Comparison of ENCODE assay signal across 8 mouse cellular contexts in genomic region chr19:8722907-8723573, GRCm38 (mm10). TPM values are rescaled to one million over a fixed set of nuclear protein-coding genes. Genes with fewer than 3 reads are reported as not detected.
DNase-seq lines count a peak whose midpoint lies in the region; ATAC-seq and TF ChIP-seq lines count a peak whose summit lies in the region.

TSS of gene Slc3a2 (minus strand) at chr19:8723369.

- peak; percentile 85 for ATAC-seq in G1E (ENCODE audit: extremely low read depth, insufficient number of reproducible peaks, low FRiP score, poor library complexity, severe bottlenecking)
- ATAC-seq in forebrain, embryonic 16.5 days: peak; percentile 98
- ATAC-seq in lung, embryonic 14.5 days (ENCODE audit: insufficient read depth): peak; percentile 94

- H3K27me3 ChIP-seq in G1E (ENCODE audit: insufficient read depth, low read length): no peaks in the 10 kb centered on the region
- H3K27me3 ChIP-seq in forebrain, embryonic 16.5 days (replicated peaks; ENCODE audit: control insufficient read depth, insufficient read depth, low read length): no peaks in the 10 kb centered on the region
- H3K27me3 ChIP-seq in lung, embryonic 14.5 days (ENCODE audit: insufficient read depth, low read length): no peaks in the 10 kb centered on the region
- no peaks in the 10 kb centered on the region for H3K27me3 ChIP-seq in thymus, adult 2 months (ENCODE audit: control insufficient read depth, insufficient read depth, low read length)

- peak within 1 kb of the TSS; percentile 96 for H3K9ac ChIP-seq in forebrain, embryonic 16.5 days (replicated peaks; ENCODE audit: low read depth, low read length)
- H3K9ac ChIP-seq in lung, embryonic 14.5 days: peak within 1 kb of the TSS; percentile 98

- peaks cover 45% of the 10 kb centered on the region for H3K36me3 ChIP-seq in G1E (replicated peaks)
- H3K36me3 ChIP-seq in forebrain, embryonic 16.5 days (ENCODE audit: control insufficient read depth, insufficient read depth): peaks cover 24% of the 10 kb centered on the region
- H3K36me3 ChIP-seq in lung, embryonic 14.5 days (ENCODE audit: insufficient read depth): peaks cover 32% of the 10 kb centered on the region
- peaks cover 24% of the 10 kb centered on the region for H3K36me3 ChIP-seq in thymus, adult 2 months (ENCODE audit: control insufficient read depth, insufficient read depth, low read length)

- intact Hi-C loops in heart, postnatal 36 days (cut with DNase I): loop anchor here (5.0 kb wide), 1 partner anchor 99 kb away; the partner anchor contains the start of gene Hnrnpul2

- DNase-seq in G1E (ENCODE audit: low spot score): peak; percentile 75
- DNase-seq in cerebellum, adult 18-20 months: peak; percentile 96 to 98
- DNase-seq in heart, postnatal 36 days: peak; percentile 94 to 95
- peak; percentile 96 to 98 for DNase-seq in layer of hippocampus, adult 2 months (ENCODE audit: low spot score in 2 of 2)
- peak; percentile 99 for DNase-seq in lung, embryonic 14.5 days
- peak; percentile 95 for DNase-seq in thymus, adult 2 months

- H3K4me2 ChIP-seq in forebrain, embryonic 16.5 days (ENCODE audit: low read length): peak within 1 kb of the TSS; percentile 94
- peak within 1 kb of the TSS; percentile 97 for H3K4me2 ChIP-seq in lung, embryonic 14.5 days

- H3K4me1 ChIP-seq in G1E (ENCODE audit: insufficient read depth, low read depth, low read length): peaks cover 47% of the 10 kb centered on the region
- peaks cover 33% of the 10 kb centered on the region for H3K4me1 ChIP-seq in forebrain, embryonic 16.5 days (replicated peaks; ENCODE audit: control insufficient read depth, insufficient read depth, low read length)
- H3K4me1 ChIP-seq in lung, embryonic 14.5 days (ENCODE audit: insufficient read depth): peaks cover 12% of the 10 kb centered on the region; the same call in 1 of the 2 replicates
- H3K4me1 ChIP-seq in olfactory bulb, adult 2 months (ENCODE audit: control insufficient read depth, insufficient read depth, low read length): peaks cover 4% of the 10 kb centered on the region; the same call in 1 of the 2 replicates
- H3K4me1 ChIP-seq in thymus, adult 2 months (replicated peaks; ENCODE audit: control insufficient read depth, insufficient read depth, low read length): peaks cover 3% of the 10 kb centered on the region; the same call in 1 of the 2 replicates

- peak within 1 kb of the TSS; percentile 98 for H3K27ac ChIP-seq in forebrain, embryonic 16.5 days (ENCODE audit: low read length)
- peak within 1 kb of the TSS; percentile 96 for H3K27ac ChIP-seq in layer of hippocampus, adult 2 months
- H3K27ac ChIP-seq in lung, embryonic 14.5 days (ENCODE audit: low read depth): peak within 1 kb of the TSS; percentile 97
- peak within 1 kb of the TSS; percentile 97 for H3K27ac ChIP-seq in olfactory bulb, adult 2 months (ENCODE audit: insufficient read depth, low read depth, low read length)
- peak within 1 kb of the TSS; percentile 75 for H3K27ac ChIP-seq in thymus, adult 2 months (ENCODE audit: control insufficient read depth, insufficient read depth, low read length)

- WGBS in forebrain, embryonic 16.5 days: under 1% methylated on average over 50 of the region's 50 CpGs
- under 1% methylated on average over 50 of the region's 50 CpGs for WGBS in lung, embryonic 14.5 days
- under 1% methylated on average over 50 of the region's 50 CpGs for WGBS in olfactory bulb, adult 2 months
- under 1% methylated on average over 50 of the region's 50 CpGs for WGBS in thymus, adult 2 months

- no peak for TF ChIP-seq CTCF in G1E (IDR thresholded peaks at IDR 0.05; ENCODE audit: low read depth, low read length)
- TF ChIP-seq CTCF in layer of hippocampus, adult 2 months (conservative IDR thresholded peaks at IDR 0.05): peak; percentile 32
- TF ChIP-seq CTCF in lung, embryonic 14.5 days (IDR thresholded peaks at IDR 0.05; ENCODE audit: low read depth): no peak
- no peak for TF ChIP-seq CTCF in olfactory bulb, adult 2 months (IDR thresholded peaks at IDR 0.05; ENCODE audit: insufficient read depth, low read depth, low read length)
- TF ChIP-seq CTCF in thymus, adult 2 months (IDR thresholded peaks at IDR 0.05; ENCODE audit: borderline replicate concordance, control insufficient read depth, extremely low read depth, insufficient read depth, low read length, poor library complexity): peak; percentile 41; the same call in 1 of the 2 replicates

- peak; percentile 57; the same call in 1 of the 2 replicates for TF ChIP-seq POLR2A in olfactory bulb, adult 2 months (IDR thresholded peaks at IDR 0.05; ENCODE audit: insufficient read depth, low read depth, low read length)
- peak; percentile 83 for TF ChIP-seq POLR2A in thymus, adult 2 months (IDR thresholded peaks at IDR 0.05; ENCODE audit: control insufficient read depth, extremely low read depth, insufficient read depth, low read length, poor library complexity)

- H3K4me3 ChIP-seq in G1E (ENCODE audit: low read depth, low read length): peak within 1 kb of the TSS; percentile 89
- peak within 1 kb of the TSS; percentile 60 for H3K4me3 ChIP-seq in forebrain, embryonic 16.5 days (replicated peaks; ENCODE audit: low read length)
- peak within 1 kb of the TSS; percentile 71 for H3K4me3 ChIP-seq in layer of hippocampus, adult 2 months
- H3K4me3 ChIP-seq in lung, embryonic 14.5 days (ENCODE audit: low read depth, low read length): peak within 1 kb of the TSS; percentile 74
- H3K4me3 ChIP-seq in olfactory bulb, adult 2 months (ENCODE audit: insufficient read depth, low read depth, low read length): peak within 1 kb of the TSS; percentile 94
- peak within 1 kb of the TSS; percentile 73 for H3K4me3 ChIP-seq in thymus, adult 2 months (ENCODE audit: control insufficient read depth, insufficient read depth, low read length)

- no peaks in the 10 kb centered on the region for H3K9me3 ChIP-seq in G1E (replicated peaks)
- H3K9me3 ChIP-seq in forebrain, embryonic 16.5 days (ENCODE audit: control insufficient read depth, low read length): no peaks in the 10 kb centered on the region
- H3K9me3 ChIP-seq in lung, embryonic 14.5 days (ENCODE audit: low read depth, low read length): no peaks in the 10 kb centered on the region

RNA-seq across cellular contexts. Expression of gene Slc3a2, which starts in this region (rescaled TPM):
- 288 and 317 TPM in 2 replicates for total RNA-seq in G1E (2014; fragmentation: Nextera tagmentation)
- total RNA-seq in G1E (2017): 217 and 282 TPM in 2 replicates
- 232 and 240 TPM in 2 replicates for polyA plus RNA-seq in G1E (2012)
- 186 TPM in 2 replicates for polyA plus RNA-seq in forebrain, embryonic 16.5 days (2015; fragmentation: Nextera tagmentation; extraction: Ambion mirVana)
- 10 to 100 TPM; 37.7 to 43.0 TPM for total RNA-seq in heart, postnatal 36 days (2021)
- 100 to 1,000 TPM; 149 to 151 TPM for total RNA-seq in layer of hippocampus, adult 2 months (2021)
- 85.0 and 89.1 TPM in 2 replicates for polyA plus RNA-seq in lung, embryonic 14.5 days (2014; fragmentation: Nextera tagmentation; extraction: Ambion mirVana)
- polyA plus RNA-seq in olfactory bulb, adult 2 months (2012; ENCODE audit: insufficient read depth, insufficient read length, low replicate concordance, missing spikeins): not detected in 2 replicates
- 154 and 165 TPM in 2 replicates for polyA plus RNA-seq in thymus, adult 2 months (2012; rRNA removed)

Comparison
In these comparisons a context has a peak if more than half of its experiments do, and no peak if none do; other contexts are left out.
1. Peak in every context shown above with its lines: DNase-seq, ATAC-seq, H3K4me3 ChIP-seq and H3K27ac ChIP-seq.
2. CTCF ChIP-seq: peak in layer of hippocampus, adult 2 months (single experiment) and thymus, adult 2 months (single experiment); none in G1E (single experiment), lung, embryonic 14.5 days (single experiment) and olfactory bulb, adult 2 months (single experiment).